Mouse (Mus musculus): ENCODE measurements around the gene Tceal5.
"Not testable (repeated sequence)": the region's sequence is repeated elsewhere in the genome, so short reads cannot be mapped to it uniquely, and the experiment has no call there.

Tceal5 gene

DNA sequence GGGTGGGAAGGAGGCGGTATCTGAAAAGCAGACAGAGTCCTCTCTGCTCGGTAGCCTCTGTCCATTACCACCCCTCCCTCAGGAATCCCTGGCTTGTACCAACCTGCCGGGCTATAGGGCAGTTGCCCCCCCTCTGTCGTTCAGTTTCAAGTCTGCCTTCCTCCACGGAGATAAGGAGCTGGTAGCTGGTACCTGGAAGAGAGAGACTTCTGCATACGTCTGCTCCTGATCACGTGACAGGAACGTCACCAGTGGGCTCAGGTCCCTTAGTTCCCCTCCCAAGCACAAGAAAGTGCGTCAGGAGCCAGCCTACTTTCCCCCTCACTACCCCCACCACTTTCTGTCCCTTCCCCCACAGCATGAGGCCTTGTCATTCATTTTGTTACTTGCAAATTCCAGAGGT, at the start of gene Tceal5:
Tceal5 (minus strand) TSS at position 213 of the 403 bp plus-strand sequence.
- DNase-seq (ENCODE audit: low read depth, low spot score), result no peak

DNA sequence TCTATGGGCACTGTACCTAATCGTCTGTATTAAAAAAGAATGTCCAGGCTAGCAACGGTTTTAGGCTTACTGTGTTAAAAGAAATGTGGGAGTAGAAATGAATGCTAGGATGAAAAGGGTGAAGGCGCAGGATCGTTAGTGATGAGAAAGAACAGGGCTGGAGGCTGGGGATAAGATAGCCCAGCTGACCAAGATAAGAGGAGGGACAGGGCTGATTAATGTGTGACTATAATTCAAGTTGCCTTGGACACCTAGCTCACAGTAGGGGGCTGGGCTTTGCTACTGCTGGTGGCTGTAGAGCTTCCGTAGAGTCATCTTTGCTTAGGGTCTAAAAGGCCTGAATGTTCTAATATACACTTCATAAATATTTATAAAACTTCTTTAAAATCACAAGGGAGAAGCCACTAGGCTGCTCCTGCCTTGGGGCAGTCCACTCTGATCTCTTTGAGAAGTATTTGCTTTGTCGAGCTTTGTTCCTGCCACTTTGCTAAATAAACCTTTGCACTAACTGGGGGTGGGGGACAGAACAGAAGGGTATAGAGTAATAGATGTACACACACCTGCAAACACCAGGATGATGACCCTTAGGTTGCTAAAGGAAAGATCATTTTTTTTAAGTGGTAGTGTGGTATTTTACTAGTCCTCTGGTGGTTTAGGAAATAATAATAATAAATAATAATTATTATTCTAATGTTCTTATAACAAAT, 48.5 kb upstream of the Tceal5 start:
- DNase-seq (ENCODE audit: low read depth, low spot score), result no peak

DNA sequence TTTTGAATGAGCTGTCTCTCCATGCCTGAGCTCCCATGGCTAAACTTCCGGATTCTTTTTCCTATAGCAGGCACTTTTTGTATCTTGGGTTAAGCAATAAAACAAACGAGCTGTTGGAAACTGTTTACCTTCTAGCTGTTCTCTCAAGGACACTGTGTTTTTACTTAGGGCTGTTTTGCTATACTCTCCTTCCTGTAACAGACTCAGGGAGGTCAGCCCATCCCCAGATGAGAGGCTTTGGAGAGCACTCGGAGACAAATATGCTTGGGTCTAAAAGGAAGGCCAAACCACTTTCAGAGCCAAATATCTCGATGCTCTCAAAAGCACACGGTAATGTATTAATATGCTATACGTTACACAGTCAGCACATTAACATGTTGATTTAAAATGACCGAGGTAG, 46.0 kb upstream of the Tceal5 start:
- DNase-seq (ENCODE audit: low read depth, low spot score), result no peak

DNA sequence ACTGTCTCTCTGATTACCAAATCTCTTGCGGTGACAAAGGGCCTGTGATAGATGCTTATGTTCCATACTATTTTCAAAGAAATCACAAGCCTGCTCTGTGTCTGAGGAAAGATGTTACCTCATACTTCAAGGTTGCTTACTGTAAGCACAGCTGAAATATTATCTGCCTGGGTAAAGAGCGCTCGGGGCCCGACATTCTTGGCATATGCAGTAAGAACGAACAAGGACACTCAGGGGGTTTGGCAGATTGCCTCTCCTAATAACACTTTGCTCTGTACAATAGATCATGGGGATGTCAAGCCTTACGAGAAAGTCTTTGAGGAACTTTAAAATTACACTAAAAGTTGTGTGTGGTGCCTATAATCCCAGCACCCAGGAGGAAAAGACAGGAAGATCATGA, 45.1 kb upstream of the Tceal5 start:
- DNase-seq (ENCODE audit: low read depth, low spot score), result no peak

DNA sequence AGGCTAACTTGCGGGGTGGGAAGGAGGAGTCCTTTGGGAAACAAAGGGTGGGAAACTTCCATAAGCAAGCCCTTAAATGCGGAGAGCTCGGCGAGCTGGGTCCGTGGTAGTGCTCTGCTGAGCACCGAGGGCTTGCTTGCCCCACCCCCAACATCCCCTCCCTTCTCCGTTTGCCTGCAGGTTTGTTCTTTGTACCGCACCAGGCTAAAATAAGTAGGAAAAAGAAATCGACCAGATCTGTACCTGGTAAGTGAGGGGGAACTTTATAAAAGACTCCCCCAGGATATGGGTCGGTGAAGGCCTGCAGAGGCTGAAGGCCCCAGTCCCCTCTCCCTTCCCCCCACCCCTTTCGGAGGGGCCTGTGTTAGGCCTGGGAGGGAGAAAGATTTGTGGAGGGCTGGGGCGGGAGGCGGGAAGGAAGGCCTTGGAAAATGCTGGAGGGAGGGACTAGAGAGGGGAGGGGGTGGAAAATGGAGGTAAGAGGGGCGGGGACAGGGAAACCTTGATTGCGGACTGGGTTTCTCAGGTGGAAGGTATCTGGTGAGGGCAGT, 41.9 kb upstream of the Tceal5 start:
- no peak for DNase-seq (ENCODE audit: low read depth, low spot score)

DNA sequence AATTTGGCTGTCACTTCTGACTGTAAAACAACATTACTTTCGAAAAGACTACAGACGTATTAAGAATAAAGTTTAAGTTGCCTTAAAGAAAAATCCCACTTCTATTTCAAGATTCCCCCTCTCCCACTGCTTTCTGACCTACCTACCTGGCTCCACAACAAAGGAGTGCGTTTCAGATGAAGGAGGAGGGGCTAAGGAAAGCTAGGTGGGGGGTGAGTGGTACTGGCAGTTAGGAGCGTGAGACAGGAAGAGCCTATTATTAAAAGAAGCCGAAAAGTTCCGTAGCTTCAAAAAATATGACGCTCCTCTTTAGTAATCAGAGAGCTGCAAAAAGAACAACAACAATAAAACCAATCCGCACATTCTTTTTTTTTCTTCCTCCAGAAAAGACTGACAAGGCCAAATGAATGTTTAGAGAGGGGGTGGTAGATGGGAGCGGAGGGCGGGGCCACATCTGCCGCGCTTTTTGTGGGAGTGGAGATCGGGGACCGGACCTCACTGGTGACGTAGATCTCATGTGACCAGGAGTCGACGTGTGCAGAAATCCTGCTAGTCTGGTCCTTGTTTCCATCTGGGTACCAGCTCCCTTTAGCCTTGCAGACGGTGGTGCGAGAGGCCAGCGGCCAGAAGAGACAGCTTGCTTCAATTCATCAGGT, 41.0 kb upstream of the Tceal5 start, which contains the start of gene Tceal9:
Tceal9 (plus strand) TSS at position 506 of the 656 bp plus-strand sequence.
- DNase-seq (ENCODE audit: low read depth, low spot score), result peak; percentile 47

DNA sequence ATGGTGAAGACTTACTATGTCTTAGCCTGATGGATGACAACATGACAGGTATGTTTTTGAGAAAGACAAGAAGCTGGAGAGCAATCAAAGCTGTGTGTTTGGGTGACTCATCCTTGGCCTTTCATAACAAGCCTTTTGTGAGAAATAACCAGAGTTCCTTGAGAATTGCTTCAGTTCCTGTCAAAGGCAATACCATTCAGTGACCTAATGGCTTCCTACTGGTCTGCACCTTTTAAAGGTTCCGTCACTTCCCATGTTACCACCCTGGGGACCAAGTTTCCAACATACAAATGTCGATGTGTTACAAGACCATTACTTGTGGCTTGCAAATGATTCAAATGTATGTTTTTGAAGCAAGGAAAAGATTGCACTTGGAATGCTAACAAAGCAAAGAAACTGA, 39.5 kb upstream of the Tceal5 start:
- no peak for DNase-seq (ENCODE audit: low read depth, low spot score)

DNA sequence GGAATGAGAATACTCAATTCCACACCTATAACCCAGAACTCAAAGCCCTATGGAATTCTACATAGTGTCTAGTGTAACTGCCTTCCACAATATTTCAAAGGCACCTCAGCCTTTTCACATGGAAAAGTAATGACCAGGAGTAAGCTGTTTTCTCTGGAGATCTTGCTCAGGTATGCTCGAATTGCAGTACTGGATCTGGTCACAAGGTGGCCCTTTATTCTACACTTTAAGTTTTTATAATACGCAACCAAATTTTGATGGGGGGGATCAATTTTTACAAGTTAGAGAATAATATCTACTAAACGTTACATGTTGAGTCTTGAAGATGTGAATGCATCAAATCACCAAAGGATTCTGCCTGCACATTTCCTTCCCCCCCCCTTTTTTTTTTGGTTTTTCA, 34.4 kb upstream of the Tceal5 start:
- DNase-seq (ENCODE audit: low read depth, low spot score), result no peak

DNA sequence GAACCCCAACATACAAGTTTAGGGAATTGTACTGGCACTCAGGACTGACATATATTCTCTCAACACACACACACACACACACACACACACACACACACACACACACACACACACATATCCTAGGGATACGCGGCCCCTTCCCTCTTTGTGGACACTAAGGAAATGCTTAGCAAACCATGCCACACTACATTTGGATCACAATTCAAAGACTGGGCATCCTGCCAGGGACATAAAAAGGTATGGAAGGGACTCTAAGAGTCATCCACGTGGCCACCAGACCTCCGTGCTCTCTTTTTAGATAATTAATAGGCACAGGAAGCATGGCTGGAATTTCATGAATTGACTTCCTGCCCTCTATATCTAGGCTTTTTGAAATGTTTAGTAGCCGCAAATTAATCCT, 24.1 kb upstream of the Tceal5 start:
- DNase-seq (ENCODE audit: low read depth, low spot score), result no peak

DNA sequence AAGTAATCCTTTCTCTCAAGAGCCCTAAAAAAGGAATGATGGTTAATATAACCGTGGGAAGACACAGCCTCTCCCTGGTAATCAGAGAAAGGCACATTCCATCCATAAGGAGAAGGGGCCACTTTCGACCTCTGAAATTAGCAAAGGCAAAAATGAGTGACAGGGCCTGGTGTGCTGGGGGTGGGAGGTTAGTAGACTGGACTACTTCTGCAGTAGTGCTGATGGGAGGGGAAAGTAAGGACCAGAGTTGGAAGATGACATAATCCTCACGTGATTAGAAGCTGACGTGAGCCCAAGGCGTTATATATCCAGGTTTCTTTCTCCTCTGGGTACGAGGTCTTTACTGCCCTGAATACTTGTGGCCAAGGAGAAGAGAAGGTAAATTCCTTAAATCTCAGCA, 20.0 kb upstream of the Tceal5 start:
- no peak for DNase-seq (ENCODE audit: low read depth, low spot score)

DNA sequence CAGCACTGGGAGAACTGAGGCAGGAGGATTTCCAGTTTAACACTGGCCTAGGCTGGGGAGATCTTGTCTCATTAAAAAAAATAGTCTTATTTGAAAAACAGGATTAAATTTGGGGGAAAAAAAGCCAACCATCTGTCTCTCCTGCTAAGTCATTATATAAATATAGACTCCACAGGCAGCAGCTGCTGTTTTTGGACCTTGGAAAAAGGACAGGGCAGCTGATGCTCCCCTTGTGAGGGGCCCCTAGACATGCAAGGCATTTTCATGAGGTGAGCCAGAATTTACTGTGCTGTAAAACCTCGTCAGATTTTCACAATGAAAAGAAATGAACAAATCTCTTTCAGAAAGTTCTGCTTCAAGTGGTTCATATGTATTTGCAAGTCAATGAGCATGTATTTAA, 12.6 kb upstream of the Tceal5 start:
- DNase-seq (ENCODE audit: low read depth, low spot score), result no peak

DNA sequence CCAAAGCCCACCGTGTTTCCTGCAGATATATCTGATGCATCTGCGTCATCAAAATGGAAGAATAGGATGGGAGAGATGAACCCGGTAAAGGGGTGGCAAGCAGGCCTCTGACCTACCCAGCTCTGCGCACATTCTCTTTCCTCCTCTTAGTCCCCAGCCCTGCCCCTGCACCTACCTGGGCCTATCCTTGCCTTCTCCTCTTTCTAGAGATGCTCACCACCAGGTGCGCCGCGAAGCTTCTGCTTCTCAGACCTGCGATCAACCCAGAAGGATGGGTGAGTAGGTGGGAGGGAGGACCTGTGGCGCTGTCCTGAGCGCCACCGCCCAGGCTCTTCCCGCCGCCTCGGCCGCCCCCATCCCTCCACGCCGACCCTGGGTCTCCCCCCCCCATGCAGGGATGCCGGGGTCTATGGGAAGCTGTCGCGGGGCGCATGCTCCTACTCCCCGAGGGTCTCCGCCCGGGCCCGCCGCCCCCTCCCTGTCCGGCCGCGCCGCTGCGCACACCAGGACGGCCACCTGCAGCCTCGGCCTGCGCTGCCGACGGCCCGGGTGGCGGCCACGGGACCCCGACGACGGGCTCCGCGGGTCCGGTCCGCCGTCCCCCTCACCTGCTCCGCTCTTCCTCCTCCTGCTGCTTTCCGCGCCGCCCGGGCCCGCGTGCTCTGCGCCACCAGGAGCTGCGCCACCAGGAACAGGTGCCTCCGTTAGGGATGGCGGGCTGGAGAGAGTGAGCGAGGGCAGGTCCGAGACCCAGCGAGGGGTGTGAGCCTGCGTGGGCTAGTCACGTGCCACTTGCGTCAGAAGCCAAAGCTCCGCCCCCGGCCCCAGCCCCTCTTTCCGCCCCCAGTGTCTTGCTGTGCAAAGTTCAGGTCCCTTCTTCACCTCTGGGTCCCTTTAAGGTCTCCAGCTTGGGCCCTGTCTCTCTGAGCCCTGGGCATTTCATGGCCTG, 11.3 kb upstream of the Tceal5 start, which contains the start of the genes Tceal7 and Bex1:
Tceal7 (plus strand) TSS at position 51 of the 949 bp plus-strand sequence.
Bex1 (minus strand) TSS at position 785 of the 949 bp plus-strand sequence.
- DNase-seq (ENCODE audit: low read depth, low spot score), result not testable (repeated sequence)

DNA sequence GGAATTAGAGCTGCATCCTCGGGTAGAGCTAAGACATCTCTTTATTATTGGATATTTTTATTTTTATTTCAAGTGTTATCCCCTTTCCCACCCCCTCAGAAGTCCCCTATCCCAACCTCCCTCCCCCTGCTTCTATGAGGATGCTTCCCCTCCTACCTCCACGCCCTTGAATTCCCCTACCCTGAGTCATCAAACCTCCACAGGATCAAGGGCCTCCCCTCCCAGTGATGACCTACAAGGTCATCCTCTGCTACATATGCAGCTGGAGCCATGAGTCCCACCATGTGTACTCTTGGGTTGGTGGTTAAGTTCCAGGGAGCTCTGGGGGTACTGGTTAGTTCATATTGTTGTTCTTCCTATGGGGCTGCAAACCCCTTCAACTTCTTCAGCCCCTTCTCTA, 9.7 kb upstream of the Tceal5 start:
- no peak for DNase-seq (ENCODE audit: low read depth, low spot score)

DNA sequence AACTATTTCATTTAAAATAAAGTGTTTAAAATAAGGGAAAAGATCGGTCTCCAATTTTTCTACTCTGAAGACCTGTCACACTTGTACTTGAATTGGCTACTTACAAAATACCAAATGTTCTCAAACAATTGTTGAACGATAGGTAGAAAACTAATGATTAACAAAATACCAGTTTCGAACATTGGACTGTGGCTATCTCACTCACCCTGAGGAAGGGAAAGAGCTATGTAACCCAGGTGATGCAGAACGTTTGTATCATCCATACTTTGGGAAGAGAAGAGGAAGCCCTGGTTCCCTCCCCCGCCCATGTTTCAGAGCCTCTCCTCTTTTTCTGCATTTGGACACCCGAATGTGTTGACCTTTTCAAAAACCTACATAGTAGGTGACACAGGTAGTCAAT, 730 bp upstream of the Tceal5 start:
- DNase-seq (ENCODE audit: low read depth, low spot score), result no peak

DNA sequence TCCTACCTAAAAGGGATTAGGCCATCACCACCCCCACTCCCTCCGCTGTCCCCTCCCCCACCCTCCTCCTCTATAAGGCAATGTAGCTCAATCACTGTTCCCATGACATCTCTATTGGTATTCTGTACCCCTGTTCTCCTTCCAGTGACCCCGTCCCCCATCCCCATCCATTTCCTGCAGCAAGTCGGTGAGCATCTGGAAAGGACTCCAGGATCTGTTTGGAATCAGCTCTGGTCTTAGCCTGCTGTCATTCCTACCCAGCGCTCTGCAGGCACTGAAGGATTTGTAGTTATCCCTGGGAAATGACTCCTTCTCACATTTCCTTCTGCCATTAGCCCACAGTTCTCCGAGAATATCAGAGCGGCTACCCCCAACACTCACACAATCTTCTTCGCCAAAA, 419 bp downstream of the Tceal5 start:
- DNase-seq (ENCODE audit: low read depth, low spot score), result no peak

DNA sequence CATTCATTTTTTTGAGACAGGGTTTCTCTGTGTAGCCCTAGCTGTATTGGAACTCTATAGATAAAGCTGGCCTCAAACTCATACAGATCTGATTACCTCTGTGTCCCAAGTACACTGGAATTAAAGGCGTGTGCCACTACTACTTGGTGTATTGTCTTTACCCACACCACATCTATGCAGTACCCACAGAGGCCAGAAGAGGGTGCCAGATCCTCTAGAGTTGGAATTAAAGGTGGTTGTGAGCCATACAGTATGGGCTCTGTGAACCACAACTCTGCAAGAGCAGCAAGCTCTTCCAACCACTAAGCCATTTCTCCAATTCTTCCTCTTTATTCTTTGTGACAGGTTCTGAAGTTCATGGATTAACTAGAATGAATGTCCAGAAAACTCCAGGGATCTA, 6.8 kb downstream of the Tceal5 start:
- DNase-seq (ENCODE audit: low read depth, low spot score), result no peak

DNA sequence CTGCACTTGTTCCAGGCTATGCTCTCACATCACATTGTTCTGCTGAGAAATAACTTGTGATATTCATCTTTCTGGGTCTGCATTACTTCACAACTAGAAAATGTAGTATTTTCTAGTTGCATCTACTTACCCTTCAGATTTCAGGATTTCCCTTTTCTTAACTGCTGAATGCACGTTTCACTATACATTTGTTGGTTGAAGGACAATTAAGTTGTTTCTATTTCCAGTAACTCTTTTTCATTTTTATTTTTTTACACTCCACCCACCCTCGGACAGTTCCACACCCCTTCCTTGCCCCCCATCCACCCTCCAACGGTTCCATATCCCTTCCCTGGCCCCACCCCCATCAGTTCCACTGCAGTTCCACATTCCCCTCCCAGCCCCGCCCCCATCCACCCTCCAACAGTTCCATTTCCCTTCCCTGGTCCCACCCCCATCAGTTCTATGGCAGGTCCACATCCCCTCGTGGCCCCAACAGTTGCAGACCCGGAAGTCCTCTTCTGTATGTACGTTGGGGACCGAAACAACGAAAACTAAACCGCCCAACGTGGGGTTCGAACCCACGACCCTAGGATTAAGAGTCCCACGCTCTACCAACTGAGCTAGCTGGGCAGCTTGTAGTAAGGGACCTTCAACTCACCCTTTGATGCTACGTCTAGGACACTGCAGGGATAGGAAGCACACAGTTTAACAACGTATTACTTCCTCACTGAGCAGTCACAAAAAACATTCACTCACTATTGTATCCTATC, 8.3 kb downstream of the Tceal5 start:
- DNase-seq (ENCODE audit: low read depth, low spot score), result no peak

DNA sequence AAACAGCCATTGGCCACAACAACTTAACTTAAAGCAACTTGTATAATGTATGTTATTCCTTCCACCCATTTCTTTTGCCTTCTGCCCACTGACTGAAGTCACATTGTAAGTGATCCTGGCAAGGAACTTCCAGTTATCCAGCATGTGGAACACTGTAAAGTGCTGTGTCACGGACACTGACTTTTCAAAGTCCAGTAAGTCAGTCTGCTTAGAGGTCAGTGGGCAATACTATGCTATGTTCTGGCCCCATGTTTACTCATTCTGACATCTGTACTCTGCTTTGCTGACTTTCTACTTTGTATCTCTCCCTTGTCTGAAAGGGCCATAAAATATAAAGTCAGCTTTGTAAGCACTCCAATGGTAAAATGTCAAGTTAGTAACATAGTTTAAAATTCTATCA, 20.6 kb downstream of the Tceal5 start:
- no peak for DNase-seq (ENCODE audit: low read depth, low spot score)

DNA sequence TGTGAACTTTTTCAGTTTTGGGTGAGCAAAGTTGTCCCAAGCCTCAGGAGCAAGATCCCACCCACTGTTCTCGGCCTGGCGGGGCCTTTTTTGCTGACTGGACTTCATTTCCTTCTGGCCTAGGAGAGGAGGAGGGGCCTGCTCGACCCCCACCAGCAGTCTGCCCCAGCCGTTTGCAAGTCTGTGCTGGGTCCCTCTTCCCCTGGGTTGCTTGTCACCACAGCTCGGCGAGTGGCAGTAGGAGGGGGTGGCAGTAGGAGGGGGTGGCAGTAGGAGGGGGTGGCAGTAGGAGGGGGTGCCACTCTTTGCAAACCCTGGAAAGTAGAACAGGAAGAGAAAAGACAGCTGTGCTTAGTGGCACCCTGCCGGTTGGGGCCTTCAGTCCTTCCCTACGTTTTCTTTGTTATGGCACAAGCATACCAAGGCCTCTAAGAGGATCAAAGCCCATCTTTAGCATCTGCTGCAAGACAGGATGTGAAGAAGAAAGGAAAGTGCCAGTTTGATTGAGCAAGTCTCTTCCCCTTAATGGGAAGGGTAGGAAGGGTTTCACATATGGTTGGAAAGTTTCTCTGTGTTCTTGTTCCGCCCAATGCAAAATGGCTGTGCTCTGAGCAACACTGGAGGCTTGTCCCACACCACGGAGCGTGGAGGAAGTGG, 22.7 kb downstream of the Tceal5 start:
- no peak for DNase-seq (ENCODE audit: low read depth, low spot score)

DNA sequence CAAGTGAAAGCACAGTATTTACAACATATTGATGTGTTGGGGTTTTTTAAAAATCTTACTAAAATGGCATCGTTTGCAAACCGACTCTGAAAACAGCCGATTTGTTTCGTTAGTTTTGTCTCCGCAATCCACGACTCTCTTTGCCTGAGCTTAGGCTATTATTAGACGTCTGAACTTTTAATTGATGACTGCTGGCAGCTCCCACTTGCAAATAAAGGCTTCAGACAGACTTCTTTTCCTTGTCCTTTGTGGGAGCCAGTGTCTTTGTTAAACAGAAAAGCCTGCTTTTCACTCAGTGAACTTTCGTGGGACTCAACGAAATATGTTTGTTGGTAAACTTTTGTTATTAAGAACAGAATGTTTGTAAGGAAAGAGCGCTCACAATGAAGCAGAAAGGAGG, 30.9 kb downstream of the Tceal5 start:
- DNase-seq (ENCODE audit: low read depth, low spot score), result no peak
